Mouse (Mus musculus): ENCODE results near the gene Hmx1.

GRCm38 (mm10) chr5:35390848-35391655, 2.1 kb downstream of the Hmx1 start:
- TF ChIP-seq CTCF (conservative IDR thresholded peaks at IDR 0.05; ENCODE audit: insufficient read depth, insufficient read length, low read depth, low read length) (no peak), POLR2A (IDR thresholded peaks at IDR 0.05; ENCODE audit: low read depth, low read length) (no peak)
